Mouse (Mus musculus) testis, postnatal 14 days (tissue): ENCODE measurements around the gene Olfr1260.

ENCODE experiments used
- DNase-seq: peaks from one replicate; pipeline ENCODE4 v3.0.0; 2021; ENCODE audit warnings: low spot score

Olfr1260 gene

DNA sequence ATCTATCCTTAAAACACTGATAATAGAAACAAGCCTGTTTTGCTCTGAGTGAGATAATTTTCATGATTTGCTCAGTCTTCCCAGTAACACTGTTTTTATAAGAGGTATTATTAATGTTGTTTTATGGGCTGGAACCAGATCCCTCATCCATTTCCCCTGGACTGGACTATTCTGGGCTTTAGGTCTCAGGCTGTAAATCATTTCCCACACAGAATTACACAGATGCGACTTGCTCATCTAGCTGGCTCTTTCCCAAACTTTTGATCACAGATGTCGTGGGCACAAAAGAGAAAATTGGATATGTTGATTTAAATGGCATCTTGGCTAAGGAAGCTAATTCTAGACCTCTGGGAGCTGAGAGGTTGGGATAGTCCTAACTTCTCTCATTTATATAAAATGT lies at the start of gene Olfr1260:
TSS of gene Olfr1260 (plus strand) at position 157 of the 400 bp plus-strand sequence.
- no peak for DNase-seq

DNA sequence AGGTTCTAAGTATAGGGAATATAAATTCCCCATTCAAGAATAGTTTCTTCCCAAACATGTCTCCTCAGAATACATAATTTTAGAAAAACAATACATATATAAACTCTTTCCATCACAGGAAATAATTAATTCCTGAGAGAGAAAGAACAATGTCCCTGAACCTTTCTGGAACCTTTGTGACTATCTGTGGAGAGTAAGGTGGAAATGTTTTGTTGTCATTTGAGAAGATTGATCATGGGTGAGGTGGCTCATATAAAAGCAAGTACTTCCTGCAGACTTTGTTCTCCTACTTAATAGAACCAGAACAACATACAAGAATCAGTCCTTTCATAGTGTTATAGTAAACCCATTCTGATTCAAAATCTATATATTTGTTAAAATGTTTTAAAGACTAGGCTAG lies 47.1 kb upstream of the Olfr1260 start, which contains the start of gene Olfr1258:
TSS of gene Olfr1258 (plus strand) at position 301 of the 400 bp plus-strand sequence.
- no peak for DNase-seq

DNA sequence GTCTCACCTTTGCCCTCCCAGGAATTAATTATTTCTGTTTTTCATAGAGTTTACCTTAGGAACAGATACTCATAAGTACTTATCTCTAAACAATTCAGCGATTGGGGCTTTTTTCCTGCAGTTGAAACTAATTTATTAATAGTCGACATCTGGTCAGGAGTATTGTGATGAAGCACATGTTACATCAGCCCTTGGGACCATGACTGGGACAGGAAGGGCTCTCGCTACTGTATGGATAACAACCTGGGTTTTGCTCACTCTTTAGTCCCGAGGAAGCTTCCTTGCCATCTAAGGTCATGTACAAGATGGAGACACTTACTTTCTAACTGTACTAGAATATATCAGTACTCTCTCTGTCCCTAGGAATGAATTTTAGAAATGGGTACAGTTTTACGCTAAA lies 25.6 kb upstream of the Olfr1260 start, which contains the start of gene Olfr1259:
TSS of gene Olfr1259 (minus strand) at position 101 of the 400 bp plus-strand sequence.
- DNase-seq, result no peak

- DNase-seq, result no peak
Observed at GRCm38 (mm10) chr2:89977709-89978108, 3.6 kb downstream of the Olfr1260 start.

- no peak for DNase-seq
Observed at GRCm38 (mm10) chr2:89990921-89991320, 16.8 kb downstream of the Olfr1260 start, which contains the start of gene Olfr1261. Gene Olfr1261, plus strand, starts transcription at chr2:89991221.

GRCm38 (mm10) chr2:89999845-90000244 lies 25.7 kb downstream of the Olfr1260 start, which contains the start of gene Olfr1262:
Gene Olfr1262, plus strand, starts transcription at chr2:90000145.
- no peak for DNase-seq

- DNase-seq, result no peak
Observed at GRCm38 (mm10) chr2:90011831-90012230, 37.7 kb downstream of the Olfr1260 start, which contains the start of gene Olfr1263. Gene Olfr1263, plus strand, starts transcription at chr2:90012131.

DNA sequence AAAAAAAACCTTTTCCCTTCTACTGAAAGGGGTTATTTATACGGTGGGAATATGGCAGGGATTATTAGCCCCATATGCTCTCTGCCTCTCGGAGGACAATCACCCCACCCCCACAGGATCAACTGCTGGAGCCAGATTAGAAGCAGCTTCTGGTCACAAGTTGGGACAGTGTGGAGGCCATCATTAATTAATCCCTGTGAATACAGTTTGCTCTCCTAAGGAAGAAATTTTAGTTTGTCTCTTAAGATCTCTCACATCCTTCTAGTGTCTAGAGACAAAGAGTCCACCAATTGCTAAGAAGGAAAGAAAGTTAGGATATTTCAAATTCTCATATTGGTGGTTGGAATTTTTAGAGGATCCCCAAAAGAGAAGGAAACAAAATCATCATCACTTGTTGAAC lies 51.3 kb downstream of the Olfr1260 start, which contains the start of gene Olfr1264:
TSS of gene Olfr1264 (minus strand) at position 101 of the 400 bp plus-strand sequence.
- no peak for DNase-seq
